Mouse (Mus musculus) embryo, embryonic 11 days (tissue): ENCODE results near the gene Nav3.
A peak's percentile ranks its signal among the peaks of the same experiment; 100 is the strongest.

Experiments used
- DNase-seq: peaks from one replicate; pipeline ENCODE4 v3.0.0-alpha.2; 2015

Gene Nav3

DNA sequence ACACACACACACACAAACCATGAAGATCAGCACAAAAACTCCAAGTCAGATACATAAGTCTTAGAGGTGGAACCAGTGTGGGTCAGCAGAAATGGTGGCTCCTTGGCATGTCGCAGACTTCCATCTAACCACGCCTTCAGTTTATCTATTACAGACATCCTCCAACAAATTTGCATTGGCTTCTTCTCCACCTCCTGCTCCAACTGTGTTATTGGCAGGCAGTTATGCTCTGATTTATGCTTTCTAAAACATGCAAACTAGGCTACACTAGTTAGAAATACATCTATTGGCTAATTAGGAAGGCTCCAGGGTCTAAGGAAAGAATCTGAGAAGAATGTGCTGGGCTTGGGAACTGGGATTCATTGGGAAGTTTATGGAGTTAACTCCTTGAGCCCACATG, 75.2 kb downstream of the Nav3 start:
- DNase-seq: no peak

DNA sequence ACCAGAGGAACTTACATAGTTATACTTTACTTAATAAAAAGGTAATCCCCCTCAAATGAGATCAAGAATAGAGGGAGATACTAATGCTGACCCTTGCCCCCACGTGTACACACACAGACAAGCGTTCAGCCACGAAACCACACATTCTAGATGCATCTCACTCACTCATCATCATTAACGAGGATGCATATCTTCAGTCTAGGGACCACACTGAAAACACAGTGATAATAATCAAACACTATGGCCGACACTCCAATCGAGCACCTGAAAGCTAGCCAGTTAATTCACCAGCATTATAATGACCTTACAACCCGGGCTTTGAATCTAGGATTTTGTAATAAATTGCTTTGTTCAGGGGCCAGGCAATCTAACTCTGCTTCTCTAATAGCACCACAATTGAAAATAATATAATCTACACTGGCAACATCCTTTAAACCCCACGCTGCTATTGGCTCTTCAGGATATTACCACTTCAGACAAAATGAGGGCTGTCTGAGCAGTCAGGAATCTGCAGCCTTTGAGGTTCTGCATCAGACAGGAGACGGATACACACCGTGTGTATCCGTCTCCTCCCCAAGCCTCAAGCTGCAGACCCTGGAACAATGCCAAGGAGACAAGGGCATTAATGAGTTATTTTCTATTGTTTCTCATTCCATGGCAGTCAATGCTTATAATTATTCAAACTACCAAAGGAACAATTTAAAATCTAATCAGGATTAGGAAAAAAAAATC, 83.1 kb downstream of the Nav3 start:
- peak; percentile 9 for DNase-seq

DNA sequence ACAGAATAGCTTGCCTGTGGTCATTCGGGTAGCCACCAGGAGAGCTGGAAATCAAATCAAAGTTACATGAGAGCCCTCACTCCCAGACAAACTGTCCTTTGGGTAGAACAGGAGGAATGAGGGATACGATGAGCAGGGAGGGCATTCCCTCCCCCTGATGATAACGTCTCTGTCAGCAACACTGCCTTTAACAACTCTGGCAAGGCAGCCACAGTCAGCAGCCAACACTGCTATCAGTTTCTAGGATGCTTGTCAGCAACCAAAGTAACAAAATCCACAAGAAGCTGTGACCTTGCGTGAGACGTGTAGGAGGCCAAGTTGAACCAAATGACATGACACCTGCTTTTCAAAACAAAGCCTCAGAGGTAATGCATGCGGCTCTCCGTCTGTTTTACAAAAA, 103.9 kb downstream of the Nav3 start:
- DNase-seq: no peak

DNA sequence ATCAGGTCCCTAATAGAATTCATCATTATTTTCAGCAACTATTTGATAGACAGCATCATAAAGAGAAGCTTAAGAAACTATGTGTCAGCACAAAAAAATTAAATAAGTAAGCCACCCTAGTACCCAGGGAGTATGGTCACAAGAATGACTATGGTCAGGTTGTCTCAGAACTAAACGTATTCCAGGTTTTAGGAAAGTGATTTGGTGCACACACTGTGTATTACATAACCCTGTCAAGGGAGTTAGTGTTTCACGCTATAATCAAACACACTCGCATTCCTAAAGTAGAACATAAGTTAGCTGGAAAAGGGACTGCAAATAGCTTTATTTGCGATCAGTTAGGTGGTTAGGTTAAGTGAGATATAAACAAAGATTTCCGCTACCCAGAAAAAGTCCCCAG, 126.0 kb downstream of the Nav3 start:
- DNase-seq: no peak

DNA sequence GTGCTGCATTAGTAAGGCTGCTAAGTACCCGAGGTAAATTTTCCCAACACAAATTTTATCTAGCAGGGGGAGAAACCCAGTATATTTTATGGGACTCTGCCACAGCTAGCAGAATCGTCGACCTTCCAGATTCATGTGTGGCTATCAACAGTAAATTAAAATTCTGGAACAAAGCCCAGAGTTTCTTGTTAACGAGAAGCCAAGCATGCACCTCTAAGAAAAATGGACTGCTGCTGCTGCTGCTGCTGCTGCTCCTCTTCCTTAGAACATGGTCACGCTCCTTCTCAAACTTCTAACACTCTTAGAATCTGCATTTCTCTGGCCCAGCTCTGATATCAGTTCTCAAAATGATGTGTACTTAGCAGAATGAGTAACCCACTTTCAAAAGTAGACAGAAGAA, 126.4 kb downstream of the Nav3 start:
- DNase-seq: no peak

DNA sequence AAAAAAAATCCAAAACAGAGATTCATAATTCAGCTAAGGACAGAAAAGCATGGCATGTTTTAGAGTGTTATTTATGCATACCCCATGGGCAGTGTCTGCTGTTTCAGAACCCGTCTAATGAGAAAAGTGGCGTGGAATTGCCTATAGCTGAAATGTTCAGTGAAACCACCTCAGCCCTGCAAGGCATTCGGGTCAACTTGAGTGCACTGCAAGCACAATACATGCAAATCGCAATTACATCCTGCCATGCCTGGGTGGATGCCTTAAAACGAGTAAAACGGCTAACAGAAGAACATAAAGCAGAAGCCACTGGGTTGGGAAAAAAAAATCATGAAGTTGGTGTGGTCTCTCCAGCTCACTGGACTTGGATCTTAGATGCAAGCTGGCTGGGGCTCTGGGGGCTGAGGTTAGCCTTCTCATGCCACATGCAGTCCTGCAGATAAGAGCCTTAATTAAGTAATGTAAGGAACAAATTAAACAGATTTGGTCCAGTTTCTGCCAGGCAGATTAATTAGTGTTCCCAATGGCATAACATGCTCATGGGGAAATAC, 133.8 kb downstream of the Nav3 start:
- DNase-seq: no peak

DNA sequence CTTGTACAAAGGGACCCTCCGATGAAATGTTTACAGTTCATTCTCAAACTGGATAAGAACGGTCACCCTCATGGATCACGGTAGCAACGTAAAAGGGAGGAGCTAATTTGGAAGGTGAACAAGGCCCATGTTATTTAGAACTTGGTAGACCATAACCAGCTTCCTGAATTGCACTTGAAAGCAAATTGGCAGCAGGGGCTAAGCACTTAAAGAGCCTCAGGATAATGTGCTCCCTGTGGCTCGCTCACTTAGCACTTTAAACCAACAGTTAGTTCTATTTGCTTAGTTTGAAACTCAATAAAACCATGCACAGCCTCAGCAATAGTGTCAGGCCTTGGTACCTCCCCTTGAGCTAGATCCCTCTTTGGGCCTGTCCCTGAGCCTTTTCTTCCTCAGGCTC, 138.7 kb downstream of the Nav3 start:
- DNase-seq: no peak

DNA sequence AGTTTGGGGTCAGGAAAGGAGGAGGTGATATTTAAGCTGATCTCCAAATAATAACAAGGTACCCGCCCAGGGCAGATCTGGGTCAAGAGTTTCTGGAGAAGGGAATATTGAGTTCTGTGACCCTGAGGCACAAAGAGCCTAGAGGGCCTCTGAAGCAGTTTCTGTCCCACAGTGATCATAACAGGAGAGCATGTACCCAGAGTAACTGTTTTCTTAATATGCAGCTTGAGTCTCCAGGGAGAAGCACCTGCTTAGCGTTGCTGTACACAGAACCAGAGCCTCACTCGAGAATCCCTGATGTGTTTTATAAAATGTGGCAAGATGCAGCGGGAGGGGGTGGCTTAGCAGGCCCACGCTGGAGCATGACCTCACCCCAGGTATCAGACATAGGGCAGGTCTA, 141.5 kb downstream of the Nav3 start:
- no peak for DNase-seq

DNA sequence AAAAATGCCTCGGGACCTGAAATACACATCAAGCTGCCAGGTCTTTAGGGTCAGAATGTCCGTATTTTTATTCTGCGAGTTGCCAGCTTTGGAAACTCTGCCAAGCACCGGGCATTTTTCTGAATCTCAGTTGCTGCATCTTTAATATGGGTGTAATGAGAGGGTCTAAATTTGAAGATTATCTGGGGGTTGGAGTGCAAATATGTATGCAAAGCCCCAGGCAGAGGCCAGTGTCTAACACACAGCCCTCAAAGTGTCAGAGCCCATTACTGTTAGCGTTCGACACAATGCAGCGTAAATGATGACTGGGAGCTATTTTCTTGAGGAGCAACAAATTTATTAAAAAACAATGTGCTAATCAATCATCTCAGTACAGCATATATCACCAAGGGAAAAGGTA, 142.0 kb downstream of the Nav3 start:
- no peak for DNase-seq

DNA sequence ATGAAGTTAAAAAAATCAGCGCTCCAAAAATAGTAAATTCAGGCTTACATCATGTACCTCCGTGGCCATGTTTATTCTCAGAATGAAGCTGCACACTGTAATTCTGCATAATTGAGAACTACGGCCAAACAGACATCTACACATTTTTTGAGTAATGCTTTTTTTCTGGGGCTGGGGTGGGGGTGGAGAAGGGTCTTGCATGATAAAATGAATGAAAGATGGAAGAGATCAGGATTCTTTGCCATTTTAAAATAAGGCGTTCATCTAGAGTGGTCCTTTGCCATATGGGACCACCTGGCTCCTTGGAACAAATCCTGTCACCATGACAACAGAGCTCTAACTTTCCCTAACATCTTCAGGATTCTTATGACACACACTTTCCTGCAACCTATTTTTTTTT, 146.5 kb downstream of the Nav3 start:
- DNase-seq: no peak

DNA sequence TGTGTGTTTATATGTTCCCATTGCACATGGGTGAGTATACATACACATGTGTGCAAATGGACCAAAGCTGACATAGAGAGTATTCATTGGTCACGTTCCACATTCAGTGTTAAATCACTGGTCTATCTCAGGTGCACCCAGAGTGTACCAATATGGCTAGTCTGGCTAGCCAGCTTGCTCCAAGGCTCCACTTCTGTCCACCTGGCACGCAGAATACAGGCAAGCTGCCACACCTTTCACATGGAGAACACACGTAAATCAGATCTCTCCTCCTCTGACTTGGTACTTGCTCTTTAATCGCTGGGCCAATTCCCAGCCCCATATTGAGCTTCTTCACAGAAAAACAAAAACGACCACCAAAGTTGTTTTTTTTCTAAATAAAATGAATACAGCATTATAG, 150.4 kb downstream of the Nav3 start:
- no peak for DNase-seq

DNA sequence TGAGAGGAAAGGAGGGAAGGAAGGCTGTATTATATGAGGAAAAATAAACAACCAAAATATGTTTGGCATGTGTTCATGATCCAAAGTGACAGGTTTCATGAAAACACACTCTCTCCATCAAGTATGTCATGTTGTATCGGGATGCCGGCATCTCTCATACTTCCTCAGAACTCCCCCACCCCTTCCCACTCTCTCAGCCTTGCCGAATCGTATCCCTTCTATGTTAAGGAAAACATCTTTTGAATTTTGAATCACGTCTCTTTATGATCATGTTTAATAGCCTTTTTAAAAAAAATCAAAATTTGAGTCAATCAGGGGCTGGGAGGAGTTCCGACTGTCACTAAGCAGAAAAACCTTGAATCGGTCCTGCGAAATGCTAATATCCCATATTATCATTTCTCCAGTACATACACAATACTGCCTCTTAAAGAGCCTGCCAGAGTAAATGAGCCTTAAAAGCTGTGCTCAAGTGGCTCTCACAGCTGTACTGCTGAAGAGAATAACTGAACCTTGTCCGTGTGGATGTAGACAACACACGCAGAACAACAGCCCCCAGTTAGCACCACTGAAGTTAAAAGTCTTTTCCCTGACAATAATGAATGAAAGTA, 165.9 kb downstream of the Nav3 start:
- no peak for DNase-seq

DNA sequence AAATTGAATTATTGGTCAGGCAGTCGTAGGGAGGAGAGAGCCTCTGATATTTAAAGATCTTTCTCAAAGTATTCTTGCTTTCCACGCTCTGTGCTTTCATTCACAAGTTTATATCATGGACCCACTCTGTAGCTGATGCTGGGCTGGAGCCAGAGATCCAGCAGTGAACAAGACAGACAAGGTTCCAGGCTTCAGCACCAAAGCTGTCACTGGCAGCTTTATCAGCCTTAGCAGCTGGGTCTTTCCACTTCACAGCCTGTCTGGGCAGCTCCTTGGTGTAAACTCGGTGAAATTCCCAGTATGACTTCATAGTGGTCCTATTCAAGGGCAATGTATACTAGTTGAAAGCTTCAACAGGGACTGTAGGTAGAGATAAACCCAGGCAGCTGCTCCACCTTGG, 172.1 kb downstream of the Nav3 start:
- DNase-seq: no peak

DNA sequence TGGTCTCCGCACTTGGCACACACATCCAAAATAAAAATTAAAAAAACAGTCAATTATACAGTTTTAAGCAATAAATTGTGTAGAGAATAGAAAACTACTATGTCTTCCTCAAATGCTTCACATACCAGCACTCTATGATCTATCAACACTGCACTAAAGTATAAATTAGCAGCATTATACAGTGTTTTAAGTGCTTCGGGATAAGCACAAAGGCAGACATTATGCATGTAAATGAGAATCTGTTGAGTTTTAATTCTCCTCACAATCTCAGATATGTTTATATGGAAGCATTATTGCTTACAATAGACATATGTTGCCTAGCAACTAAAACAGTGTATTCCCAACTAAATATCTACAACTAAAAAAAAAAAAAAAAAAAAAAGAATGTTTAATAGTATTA, 183.2 kb downstream of the Nav3 start:
- DNase-seq: no peak

DNA sequence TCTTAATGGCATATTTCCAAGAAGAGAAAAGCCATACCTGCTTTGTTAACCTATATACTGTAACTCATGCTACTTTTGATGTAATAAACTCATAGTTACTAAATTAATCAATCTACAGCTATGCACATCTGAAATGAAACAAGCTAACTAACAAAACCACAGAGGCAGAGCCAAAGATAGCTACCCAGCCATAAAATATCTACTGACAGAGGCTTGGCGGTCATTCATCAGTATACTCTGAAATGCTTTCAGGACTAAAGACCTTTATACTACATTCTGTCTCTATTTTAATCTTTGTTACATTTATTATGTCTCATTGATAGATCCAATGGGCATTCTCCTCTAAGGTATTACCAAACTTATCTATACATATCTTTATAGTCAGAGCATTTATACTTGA, 185.4 kb downstream of the Nav3 start:
- no peak for DNase-seq

DNA sequence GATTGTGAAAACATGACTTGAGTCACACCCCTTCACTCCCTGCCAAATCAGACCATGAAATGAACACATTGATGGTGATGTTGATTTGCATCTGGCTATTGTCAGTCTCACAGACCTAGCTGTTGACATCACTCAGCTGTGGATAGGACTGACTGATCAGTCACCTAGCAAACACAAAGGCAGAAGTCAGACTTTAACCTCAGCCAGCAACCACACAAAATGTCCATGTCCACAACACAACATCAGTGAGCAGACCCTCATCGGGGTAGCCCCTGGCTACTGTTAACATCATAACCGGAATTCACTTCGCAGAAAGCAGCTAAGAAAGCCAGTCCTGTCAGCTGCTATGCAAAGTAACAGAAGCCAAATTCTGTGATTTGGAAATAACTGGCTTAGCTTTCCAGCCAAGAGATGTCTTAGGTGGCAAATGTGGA, 213.9 kb downstream of the Nav3 start:
- DNase-seq: peak; percentile 21

DNA sequence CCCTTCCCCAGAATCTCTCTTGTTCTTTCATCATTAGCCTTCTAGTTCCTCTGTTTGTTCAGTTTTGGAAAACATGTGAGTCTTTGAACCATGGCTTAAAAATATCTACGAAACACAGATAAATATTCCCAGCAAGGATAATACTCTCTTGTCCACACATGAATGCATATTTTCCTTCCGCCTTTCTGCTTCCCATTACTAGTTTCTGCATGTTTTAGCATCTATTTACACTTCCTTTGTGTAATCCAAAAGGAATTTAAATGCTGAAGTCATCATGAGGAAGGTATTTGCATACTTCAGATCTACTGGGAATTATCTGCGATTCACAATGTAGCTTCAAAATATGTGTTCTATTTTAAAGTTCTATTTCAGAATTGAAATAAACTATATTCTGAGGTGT, 215.3 kb downstream of the Nav3 start:
- DNase-seq: no peak

DNA sequence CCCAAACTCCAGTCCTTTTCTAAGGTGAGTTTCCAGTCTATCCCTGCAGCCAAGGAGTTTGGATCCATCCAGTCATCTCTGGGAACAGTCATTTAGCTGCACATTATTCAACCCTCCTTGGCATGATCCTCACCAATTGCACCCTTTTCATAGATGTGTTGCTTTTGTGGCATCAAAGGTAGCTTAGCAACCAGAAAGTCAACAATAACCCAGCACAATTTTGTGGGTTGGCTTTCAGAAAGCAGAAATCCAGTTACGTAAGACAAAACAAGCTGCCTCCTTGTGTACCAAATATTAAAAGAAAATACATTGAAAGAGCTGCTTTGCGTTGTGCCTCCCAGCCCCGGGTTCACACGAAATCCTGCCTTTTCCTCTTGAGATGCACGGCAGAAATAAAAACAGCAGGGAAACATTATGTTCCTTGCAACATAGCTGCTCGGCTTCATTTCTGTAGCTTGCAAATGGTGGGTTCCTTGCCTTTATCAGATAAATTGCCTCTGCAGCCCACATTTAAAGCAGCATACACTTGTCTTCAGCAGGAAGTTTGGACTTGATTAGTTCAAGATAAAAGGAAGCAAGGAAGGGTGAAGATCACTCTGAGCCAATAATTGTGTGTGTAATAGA, 222.6 kb downstream of the Nav3 start:
- DNase-seq: no peak

DNA sequence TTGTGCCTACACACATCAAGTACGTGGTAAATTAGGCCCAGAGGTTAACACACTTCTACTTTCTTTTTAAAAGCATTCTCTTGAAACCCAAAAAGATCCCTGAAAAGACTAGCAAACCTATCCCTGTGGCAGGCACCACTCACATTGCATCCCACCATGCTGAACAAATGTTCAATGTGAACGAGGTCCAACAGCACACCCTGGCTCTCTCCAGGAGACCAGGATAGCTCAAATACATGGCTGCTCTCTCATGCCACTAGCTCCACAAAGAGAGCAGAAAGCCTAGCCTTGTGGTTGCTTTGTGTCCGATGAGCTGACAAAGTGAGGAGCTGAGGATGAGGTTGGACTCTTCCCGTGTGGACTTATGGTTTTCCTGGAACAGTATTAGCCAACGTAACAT, 249.6 kb downstream of the Nav3 start:
- no peak for DNase-seq

DNA sequence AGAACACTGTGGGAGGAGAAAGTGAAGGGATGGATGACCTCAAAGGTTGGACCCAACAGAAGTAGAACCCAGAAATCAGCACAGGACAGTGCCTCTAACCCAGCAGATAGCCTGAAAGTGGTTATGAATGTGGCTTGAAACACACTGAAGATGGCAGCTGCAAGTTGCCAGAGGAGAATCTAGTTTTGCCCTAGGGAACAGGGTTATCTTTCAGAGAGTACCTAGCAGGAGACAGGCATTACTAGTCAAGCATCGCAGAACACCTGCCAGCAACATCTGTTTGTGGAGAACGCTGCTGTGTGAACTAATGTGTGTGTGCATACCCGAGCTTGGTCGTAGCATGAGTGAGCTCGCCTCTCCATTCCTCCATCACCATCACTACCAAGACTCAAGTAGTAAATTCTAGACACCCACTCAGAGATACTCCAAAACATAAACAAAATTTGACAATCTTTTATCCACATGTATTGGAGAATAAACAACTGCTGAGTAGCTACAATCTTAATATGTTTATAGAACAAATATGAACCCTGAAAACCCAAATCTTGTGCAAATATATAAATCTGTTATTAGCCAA, 251.8 kb downstream of the Nav3 start:
- DNase-seq: no peak

DNA sequence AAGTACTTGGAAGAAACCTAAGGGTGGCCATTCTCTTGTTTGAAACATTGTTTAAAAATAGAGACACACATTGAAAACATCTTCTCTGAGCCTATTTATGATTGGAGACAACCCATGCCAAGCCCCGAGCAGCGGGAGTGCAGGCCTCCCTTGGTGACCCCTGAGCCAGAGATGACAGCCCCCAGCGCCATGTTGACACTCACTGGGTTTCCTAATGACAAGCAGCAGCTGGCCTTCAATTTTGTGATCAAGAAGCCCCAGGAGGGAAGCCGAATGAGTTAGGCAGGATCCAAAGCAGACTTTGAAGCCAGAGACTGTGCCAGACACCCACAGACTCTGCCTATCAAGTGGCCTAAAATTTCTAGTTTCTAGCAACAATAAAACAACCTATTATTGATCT, 263.1 kb downstream of the Nav3 start:
- DNase-seq: peak; percentile 21

DNA sequence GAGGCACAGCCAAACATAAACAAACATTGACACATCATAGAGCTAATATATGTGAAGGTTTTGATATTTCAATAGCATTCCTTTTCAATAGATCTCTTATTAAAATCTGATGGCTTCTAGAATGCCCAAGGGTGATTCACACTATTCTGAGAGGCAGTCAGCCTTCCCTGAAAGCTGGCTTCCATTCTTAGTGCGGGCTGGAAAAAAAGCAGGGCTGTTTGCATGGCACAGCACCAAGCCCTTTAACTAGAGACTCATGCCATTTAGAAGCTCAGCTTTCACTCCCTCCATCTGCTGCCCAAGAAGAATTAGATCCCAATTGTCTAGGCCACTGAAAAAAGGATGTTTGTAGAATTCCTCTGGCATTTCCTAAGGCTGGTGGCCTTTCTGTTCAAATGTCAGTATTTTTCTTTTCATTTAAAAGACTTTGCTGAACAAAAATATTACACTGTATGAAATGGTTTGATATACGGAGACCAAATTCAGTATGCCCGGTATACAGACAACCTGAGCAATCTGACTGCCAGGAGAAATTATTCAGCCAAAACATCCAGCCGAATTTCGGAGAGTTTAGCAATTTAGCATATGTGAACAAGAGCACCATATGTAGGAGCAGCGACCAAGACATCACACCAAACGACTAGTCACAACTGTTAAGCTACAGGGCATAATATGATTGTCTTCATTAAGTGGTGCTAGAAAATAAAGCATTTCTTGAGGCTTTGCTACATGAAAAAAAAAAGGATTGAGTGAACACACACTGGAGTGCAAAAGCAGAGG, 263.8 kb downstream of the Nav3 start:
- no peak for DNase-seq

DNA sequence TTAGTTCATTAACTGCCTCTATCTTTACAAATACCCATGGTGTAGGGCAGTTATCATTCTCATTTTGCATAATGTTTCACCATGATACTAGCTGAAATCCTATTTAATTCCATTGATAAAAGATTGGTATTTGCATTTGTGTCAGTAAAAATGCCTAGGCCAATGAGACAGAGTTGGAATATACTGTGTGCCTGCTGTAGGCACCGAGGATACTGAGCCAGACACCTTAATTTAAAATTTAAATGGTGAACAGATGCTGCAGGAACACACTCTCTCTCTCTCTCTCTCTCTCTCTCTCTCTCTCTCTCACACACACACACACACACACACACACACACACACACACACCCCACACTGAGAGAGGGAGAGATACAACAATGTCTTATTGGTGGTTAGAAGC, 269.8 kb downstream of the Nav3 start:
- no peak for DNase-seq
